Mouse (Mus musculus): ENCODE measurements around the gene Taar5. TPM values are rescaled to one million over a fixed set of nuclear protein-coding genes. Genes with fewer than 3 reads are reported as not detected.

The Taar5 gene
- polyA plus RNA-seq, 1 experiment, result not detected

- H3K4me3 ChIP-seq (ENCODE audit: insufficient read depth, poor library complexity, severe bottlenecking), result no peak overlapping the region
- TF ChIP-seq FOSL1 (IDR thresholded peaks at IDR 0.05; ENCODE audit: insufficient read depth, low read length, poor library complexity, severe bottlenecking), result no peak
- TF ChIP-seq CTCF (IDR thresholded peaks at IDR 0.05; ENCODE audit: control insufficient read depth, insufficient read depth, insufficient read length), result no peak
- no peak for TF ChIP-seq MYOD1 (IDR thresholded peaks at IDR 0.05; ENCODE audit: control insufficient read depth, insufficient read length, low read depth)
- TF ChIP-seq USF1 (IDR thresholded peaks at IDR 0.05; ENCODE audit: low read depth), result no peak
- TF ChIP-seq MYOG (IDR thresholded peaks at IDR 0.05; ENCODE audit: control insufficient read depth, extremely low read depth, insufficient read length), result no peak
- no peak for TF ChIP-seq MAX (IDR thresholded peaks at IDR 0.05)
- TF ChIP-seq CEBPB (IDR thresholded peaks at IDR 0.05; ENCODE audit: low read depth), result no peak
- H3K79me3 ChIP-seq (ENCODE audit: low read depth), result no peaks in the 10 kb centered on the region
- H3ac ChIP-seq (ENCODE audit: control insufficient read depth, insufficient read length, low read depth), result no peak overlapping the region
- peaks cover 7% of the 10 kb centered on the region for H3K27me3 ChIP-seq (ENCODE audit: control insufficient read depth, insufficient read depth, insufficient read length)
- H3K36me3 ChIP-seq (ENCODE audit: control insufficient read depth, insufficient read depth), result no peaks in the 10 kb centered on the region
- H3K79me2 ChIP-seq (ENCODE audit: control insufficient read depth, insufficient read depth), result no peaks in the 10 kb centered on the region
Observed at GRCm38 (mm10) chr10:23964921-23965610, 5.4 kb upstream of the Taar5 start.

GRCm38 (mm10) chr10:23971256-23971655 is 750 bp downstream of the Taar5 start:
- TF ChIP-seq CTCF (IDR thresholded peaks at IDR 0.05; ENCODE audit: control insufficient read depth, insufficient read depth, insufficient read length) (no peak), FOSL1 (IDR thresholded peaks at IDR 0.05; ENCODE audit: insufficient read depth, low read length, poor library complexity, severe bottlenecking) (no peak)
- Histone ChIP-seq H3K79me2 (ENCODE audit: control insufficient read depth, insufficient read depth) (no peaks in the 10 kb centered on the region), H3K4me3 (ENCODE audit: insufficient read depth, poor library complexity, severe bottlenecking) (no peak overlapping the region), H3K27me3 (ENCODE audit: control insufficient read depth, insufficient read depth, insufficient read length) (peaks cover 18% of the 10 kb centered on the region), H3ac (ENCODE audit: control insufficient read depth, insufficient read length, low read depth) (no peak overlapping the region), H3K79me3 (ENCODE audit: low read depth) (no peaks in the 10 kb centered on the region), H3K36me3 (ENCODE audit: control insufficient read depth, insufficient read depth) (no peaks in the 10 kb centered on the region)

- H3K27me3 ChIP-seq (ENCODE audit: control insufficient read depth, insufficient read depth, insufficient read length), result no peaks in the 10 kb centered on the region
- H3K4me3 ChIP-seq (ENCODE audit: insufficient read depth, poor library complexity, severe bottlenecking), result no peak overlapping the region
- H3ac ChIP-seq (ENCODE audit: control insufficient read depth, insufficient read length, low read depth), result no peak overlapping the region
- H3K79me2 ChIP-seq (ENCODE audit: control insufficient read depth, insufficient read depth), result no peaks in the 10 kb centered on the region
- no peaks in the 10 kb centered on the region for H3K79me3 ChIP-seq (ENCODE audit: low read depth)
- no peaks in the 10 kb centered on the region for H3K36me3 ChIP-seq (ENCODE audit: control insufficient read depth, insufficient read depth)
- TF ChIP-seq MYOG (IDR thresholded peaks at IDR 0.05; ENCODE audit: control insufficient read depth, extremely low read depth, insufficient read length), result no peak
- no peak for TF ChIP-seq USF1 (IDR thresholded peaks at IDR 0.05; ENCODE audit: low read depth)
- no peak for TF ChIP-seq MAX (IDR thresholded peaks at IDR 0.05)
- no peak for TF ChIP-seq FOSL1 (IDR thresholded peaks at IDR 0.05; ENCODE audit: insufficient read depth, low read length, poor library complexity, severe bottlenecking)
- TF ChIP-seq CTCF (IDR thresholded peaks at IDR 0.05; ENCODE audit: control insufficient read depth, insufficient read depth, insufficient read length), result no peak
- TF ChIP-seq CEBPB (IDR thresholded peaks at IDR 0.05; ENCODE audit: low read depth), result no peak
- no peak for TF ChIP-seq MYOD1 (IDR thresholded peaks at IDR 0.05; ENCODE audit: control insufficient read depth, insufficient read length, low read depth)
Observed at GRCm38 (mm10) chr10:23977958-23978357, 7.5 kb downstream of the Taar5 start.

GRCm38 (mm10) chr10:23978901-23979705 is 8.6 kb downstream of the Taar5 start:
- H3K27me3 ChIP-seq (ENCODE audit: control insufficient read depth, insufficient read depth, insufficient read length), result no peaks in the 10 kb centered on the region
- TF ChIP-seq CTCF (IDR thresholded peaks at IDR 0.05; ENCODE audit: control insufficient read depth, insufficient read depth, insufficient read length), result peak; percentile 31
- no peak for TF ChIP-seq USF1 (IDR thresholded peaks at IDR 0.05; ENCODE audit: low read depth)
- no peak overlapping the region for H3ac ChIP-seq (ENCODE audit: control insufficient read depth, insufficient read length, low read depth)
- H3K4me3 ChIP-seq (ENCODE audit: insufficient read depth, poor library complexity, severe bottlenecking), result no peak overlapping the region
- no peaks in the 10 kb centered on the region for H3K79me2 ChIP-seq (ENCODE audit: control insufficient read depth, insufficient read depth)
- H3K79me3 ChIP-seq (ENCODE audit: low read depth), result no peaks in the 10 kb centered on the region
- no peaks in the 10 kb centered on the region for H3K36me3 ChIP-seq (ENCODE audit: control insufficient read depth, insufficient read depth)

GRCm38 (mm10) chr10:23985546-23985945 is 15.0 kb downstream of the Taar5 start, which contains the start of gene Taar6:
Gene Taar6 (minus strand): TSS chr10:23985646.
- H3ac ChIP-seq (ENCODE audit: control insufficient read depth, insufficient read length, low read depth), result no peak within 1 kb of the TSS
- no peaks in the 10 kb centered on the region for H3K79me3 ChIP-seq (ENCODE audit: low read depth)
- H3K79me2 ChIP-seq (ENCODE audit: control insufficient read depth, insufficient read depth), result no peaks in the 10 kb centered on the region
- H3K36me3 ChIP-seq (ENCODE audit: control insufficient read depth, insufficient read depth), result no peaks in the 10 kb centered on the region
- H3K27me3 ChIP-seq (ENCODE audit: control insufficient read depth, insufficient read depth, insufficient read length), result peaks cover 7% of the 10 kb centered on the region
- no peak within 1 kb of the TSS for H3K4me3 ChIP-seq (ENCODE audit: insufficient read depth, poor library complexity, severe bottlenecking)
- TF ChIP-seq USF1 (IDR thresholded peaks at IDR 0.05; ENCODE audit: low read depth) (no peak), MYOG (IDR thresholded peaks at IDR 0.05; ENCODE audit: control insufficient read depth, extremely low read depth, insufficient read length) (no peak)

- Histone ChIP-seq H3K36me3 (ENCODE audit: control insufficient read depth, insufficient read depth) (no peaks in the 10 kb centered on the region), H3K27me3 (ENCODE audit: control insufficient read depth, insufficient read depth, insufficient read length) (peaks cover 7% of the 10 kb centered on the region), H3ac (ENCODE audit: control insufficient read depth, insufficient read length, low read depth) (no peak overlapping the region), H3K79me3 (ENCODE audit: low read depth) (no peaks in the 10 kb centered on the region), H3K79me2 (ENCODE audit: control insufficient read depth, insufficient read depth) (no peaks in the 10 kb centered on the region), H3K4me3 (ENCODE audit: insufficient read depth, poor library complexity, severe bottlenecking) (no peak overlapping the region)
- TF ChIP-seq MAX (IDR thresholded peaks at IDR 0.05) (no peak), MYOD1 (IDR thresholded peaks at IDR 0.05; ENCODE audit: control insufficient read depth, insufficient read length, low read depth) (no peak), USF1 (IDR thresholded peaks at IDR 0.05; ENCODE audit: low read depth) (no peak)
Observed at GRCm38 (mm10) chr10:23986419-23986818, 15.9 kb downstream of the Taar5 start.
